Mouse (Mus musculus) bone marrow, adult 2 months (tissue): ENCODE results near the gene Myo1b. TPM values are rescaled to one million over a fixed set of nuclear protein-coding genes. Genes with fewer than 3 reads are reported as not detected.

Source experiments
- H3K27ac ChIP-seq: fragments of 200-500 bp; 2 replicates; pipeline ENCODE4 v1.5.1; 2012; ENCODE audit warnings: low read depth, mild to moderate bottlenecking, control low read depth, inconsistent platforms, low read length; ENCODE audit not compliant: control insufficient read depth, poor library complexity, insufficient read depth
- H3K4me1 ChIP-seq: fragments of 200-500 bp; 2 replicates; pipeline ENCODE4 v1.6.1; 2011; ENCODE audit warnings: low read length; ENCODE audit not compliant: control insufficient read depth, insufficient read depth
- H3K4me3 ChIP-seq: fragments of 200-500 bp; replicated peaks from 2 replicates; pipeline ENCODE3; 2011; ENCODE audit warnings: mild to moderate bottlenecking, low read depth, low read length, control low read depth; ENCODE audit not compliant: control insufficient read depth
- CTCF ChIP-seq: fragments of 200-500 bp; IDR thresholded peaks from 2 replicates; pipeline ENCODE4 v1.5.1; 2011; ENCODE audit warnings: low read length, control low read depth; ENCODE audit not compliant: control insufficient read depth, insufficient read depth
- POLR2A ChIP-seq: fragments of 200-500 bp; IDR thresholded peaks from 2 replicates; pipeline ENCODE4 v1.6.1; 2011; ENCODE audit warnings: low read depth, mild to moderate bottlenecking, control low read depth, low read length, borderline replicate concordance; ENCODE audit not compliant: control insufficient read depth
- WGBS: fragments of 180-500 bp; shearing (Covaris S2); methylation state at CpG from one replicate; pipeline ENCODE4 v1.1.7; 2018; 5-methylcytosine and 5-hydroxymethylcytosine counted together
- polyA plus RNA-seq: library from polyadenylated mRNA; stranded (reverse); fragments of >200 nt; gene quantifications from 2 replicates; pipeline ENCODE4 v1.2.4, GENCODE M21; 2011; ENCODE audit warnings: low replicate concordance; ENCODE audit not compliant: missing spikeins, insufficient read depth, insufficient read length

Myo1b gene
- polyA plus RNA-seq, 1 experiment = 5.3 TPM

DNA sequence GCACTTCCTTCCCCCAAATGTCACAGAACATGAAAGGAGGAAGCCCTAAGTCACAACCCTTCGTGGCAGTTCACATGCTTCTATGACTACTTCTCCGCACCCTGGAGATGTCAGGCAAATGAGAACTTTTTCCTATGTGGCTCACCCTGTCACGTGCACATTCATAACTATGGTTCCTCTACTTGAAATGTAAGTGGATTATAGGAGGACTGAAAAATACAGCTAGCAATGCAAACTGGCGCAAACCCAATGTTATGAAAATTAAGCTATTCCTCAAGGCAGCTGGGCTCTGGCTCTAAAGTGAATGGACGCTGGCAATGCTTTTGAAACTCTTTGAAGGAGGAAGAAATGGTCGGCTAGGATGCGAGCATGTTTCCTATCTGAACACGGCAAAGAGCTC lies 8.1 kb downstream of the Myo1b start:
- Histone ChIP-seq H3K4me3 (no peak overlapping the region), H3K27ac (no peak overlapping the region), H3K4me1 (no peaks in the 10 kb centered on the region; the same call in 1 of the 2 replicates)
- WGBS = 20% methylated on average over 8 of the region's 8 CpGs
- TF ChIP-seq POLR2A = no peak
- TF ChIP-seq CTCF = no peak

DNA sequence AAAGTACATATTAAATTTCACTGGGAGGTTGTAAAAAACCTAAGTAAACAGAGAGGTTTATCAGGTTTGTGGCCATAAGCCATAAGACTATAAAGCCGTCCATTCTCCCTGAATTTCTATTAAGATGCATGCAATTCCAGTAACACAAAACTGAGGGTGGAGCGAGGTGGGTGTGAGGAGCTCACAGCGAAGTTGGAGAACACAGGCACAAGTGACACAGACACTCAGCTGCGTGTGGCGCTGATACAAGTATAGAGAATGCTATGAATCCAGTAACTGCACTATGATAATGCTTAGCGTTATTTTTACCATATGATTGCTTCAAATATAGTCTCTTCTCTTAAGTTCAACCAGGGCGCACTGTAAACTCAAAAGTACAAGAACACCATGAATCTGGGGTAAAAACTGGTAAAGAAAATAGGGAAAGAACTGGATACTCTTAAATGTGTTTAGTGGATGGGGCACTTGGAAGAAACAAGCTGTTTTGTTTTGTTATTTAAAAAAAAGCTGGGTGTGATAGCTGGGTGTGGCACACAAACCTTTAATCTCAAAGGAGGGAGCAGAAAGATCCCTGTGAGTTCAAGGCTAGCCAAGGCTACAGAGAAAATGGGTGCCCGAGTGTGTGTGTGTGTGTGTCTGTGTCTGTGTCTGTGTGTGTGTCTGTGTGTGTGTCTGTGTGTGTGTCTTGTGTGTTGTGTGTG lies 9.5 kb downstream of the Myo1b start:
- no peak overlapping the region for H3K4me3 ChIP-seq
- TF ChIP-seq POLR2A (no peak), CTCF (no peak)
- no peak overlapping the region for H3K27ac ChIP-seq
- H3K4me1 ChIP-seq = no peaks in the 10 kb centered on the region; the same call in 1 of the 2 replicates
- 83% methylated on average over 8 of the region's 8 CpGs for WGBS

DNA sequence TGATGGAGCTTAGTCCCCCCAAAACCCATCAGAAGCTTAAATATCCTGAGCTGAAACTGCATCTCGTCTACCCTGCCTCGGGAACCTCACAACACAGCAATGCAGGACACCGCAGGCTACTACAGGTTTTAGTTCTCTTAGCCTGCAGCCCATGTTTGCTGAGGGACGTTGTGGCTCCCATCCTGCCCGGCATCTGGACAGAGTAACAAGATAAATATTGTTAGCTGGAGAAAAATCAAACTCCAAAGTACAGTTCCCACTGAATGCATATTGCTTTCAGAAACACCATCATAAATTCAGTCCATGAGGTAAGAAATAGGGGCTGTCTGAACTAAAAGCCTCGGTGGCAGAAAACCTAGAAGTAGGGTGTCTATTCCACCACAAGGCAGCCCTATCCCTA lies 10.8 kb downstream of the Myo1b start:
- 81% methylated on average over 6 of the region's 6 CpGs for WGBS
- H3K27ac ChIP-seq = no peak overlapping the region
- TF ChIP-seq POLR2A (no peak), CTCF (no peak)
- no peaks in the 10 kb centered on the region; the same call in 1 of the 2 replicates for H3K4me1 ChIP-seq
- no peak overlapping the region for H3K4me3 ChIP-seq

DNA sequence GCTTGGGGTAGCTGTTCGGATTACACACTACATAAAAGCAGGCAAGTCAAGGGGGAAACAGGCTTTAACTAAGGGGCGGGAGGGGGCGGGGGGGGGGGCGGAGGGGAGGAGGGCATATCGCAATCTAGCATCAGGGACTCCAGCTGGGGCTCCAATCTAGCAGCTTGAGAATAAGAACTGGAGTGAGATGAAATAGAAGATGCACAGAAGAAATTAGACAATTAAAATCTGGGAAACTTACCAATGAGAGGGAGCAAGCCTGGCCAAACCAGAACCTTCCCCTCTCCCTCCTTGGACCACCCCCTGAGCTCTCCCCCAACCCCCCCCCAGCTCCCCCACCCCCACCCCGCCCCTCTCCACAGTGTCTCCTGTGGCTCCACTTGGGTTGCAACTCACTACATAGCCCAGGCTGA lies 18.7 kb downstream of the Myo1b start:
- TF ChIP-seq CTCF (no peak), POLR2A (no peak)
- WGBS = 82% methylated on average over 6 of the region's 6 CpGs
- Histone ChIP-seq H3K27ac (no peak overlapping the region), H3K4me3 (no peak overlapping the region), H3K4me1 (no peaks in the 10 kb centered on the region)

DNA sequence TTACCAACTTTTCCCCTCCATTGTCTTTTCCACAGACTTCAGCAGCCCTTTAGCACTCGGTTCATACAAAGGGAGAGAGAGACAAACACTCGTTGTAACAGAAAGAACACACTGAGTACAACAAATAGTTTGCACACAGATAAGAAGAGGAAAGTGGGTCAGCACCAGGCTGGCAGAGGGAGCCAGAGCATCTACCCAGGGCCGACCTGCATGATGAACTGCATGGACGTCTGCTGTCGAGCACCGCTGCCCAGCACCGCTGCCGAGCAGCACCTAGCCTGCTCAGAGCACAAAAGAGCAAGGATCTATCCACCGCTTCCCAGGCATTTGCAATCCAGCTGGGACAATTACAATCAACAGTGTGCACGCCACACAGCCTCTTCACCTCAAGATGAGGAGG lies 19.9 kb downstream of the Myo1b start:
- H3K4me3 ChIP-seq = no peak overlapping the region
- TF ChIP-seq CTCF (no peak), POLR2A (no peak)
- 83% methylated on average over 10 of the region's 10 CpGs for WGBS
- H3K4me1 ChIP-seq = no peaks in the 10 kb centered on the region
- no peak overlapping the region for H3K27ac ChIP-seq

DNA sequence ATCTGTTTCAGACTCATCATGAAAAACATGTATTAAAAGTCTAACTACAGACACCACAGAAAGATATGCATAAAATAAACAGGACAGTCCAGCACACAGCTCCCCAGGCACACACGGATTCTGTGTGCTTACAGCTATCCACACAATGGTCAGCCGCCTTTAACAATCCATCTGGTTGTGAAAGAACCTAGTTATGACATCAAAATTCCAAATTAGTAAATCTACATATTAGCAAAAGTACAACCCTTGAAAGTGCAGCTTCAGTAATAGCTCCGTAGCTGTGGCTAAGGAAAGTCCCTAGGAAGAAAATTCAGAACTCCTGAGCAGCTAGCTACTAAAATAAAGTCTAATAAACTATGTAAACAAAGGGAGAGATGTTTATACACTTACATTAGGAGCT lies 21.1 kb downstream of the Myo1b start:
- no peak for TF ChIP-seq CTCF
- no peak for TF ChIP-seq POLR2A
- 71% methylated on average over 3 of the region's 3 CpGs for WGBS
- no peak overlapping the region for H3K4me3 ChIP-seq
- no peak overlapping the region for H3K27ac ChIP-seq
- H3K4me1 ChIP-seq = no peaks in the 10 kb centered on the region

DNA sequence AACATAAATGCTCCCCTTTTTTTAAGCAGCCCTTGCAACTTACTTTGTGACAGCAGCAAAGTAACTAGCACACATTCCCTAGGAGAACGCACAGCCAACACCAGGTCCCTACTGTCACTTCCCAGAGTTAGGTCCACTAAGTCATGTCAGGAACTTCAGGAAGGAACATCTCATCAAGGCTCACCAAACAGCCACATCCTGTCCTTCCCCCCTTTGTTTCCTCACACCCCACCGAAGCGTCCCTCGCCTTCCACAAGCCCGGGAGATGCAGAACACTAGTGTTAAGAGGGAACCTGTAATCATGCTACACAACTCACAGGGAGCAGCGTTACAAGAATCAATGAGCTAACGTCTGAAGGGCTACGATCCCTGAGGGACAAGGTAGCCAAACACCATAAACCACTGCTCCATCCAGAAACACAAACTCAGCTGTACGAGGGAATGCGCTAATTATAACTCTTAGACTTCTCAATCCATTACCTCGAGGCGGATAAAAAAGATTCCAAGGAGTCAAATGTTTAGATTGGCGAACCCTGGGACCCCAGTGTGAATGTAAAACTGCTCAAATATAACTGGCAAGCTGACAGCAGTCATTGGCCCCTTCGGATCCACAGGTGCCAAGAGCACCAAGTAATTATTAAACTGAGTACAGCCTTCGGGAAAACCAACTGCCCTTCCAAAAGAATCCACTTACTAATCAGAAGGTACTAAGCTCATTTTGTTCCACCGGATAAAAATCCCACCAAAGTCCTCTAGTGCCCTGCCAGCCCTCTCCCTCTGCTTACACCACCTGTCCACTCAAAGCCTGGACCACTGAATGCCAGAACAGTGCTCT lies 22.1 kb downstream of the Myo1b start:
- no peak overlapping the region for H3K27ac ChIP-seq
- TF ChIP-seq CTCF = no peak
- no peak for TF ChIP-seq POLR2A
- no peaks in the 10 kb centered on the region for H3K4me1 ChIP-seq
- WGBS = 59% methylated on average over 16 of the region's 16 CpGs
- no peak overlapping the region for H3K4me3 ChIP-seq

DNA sequence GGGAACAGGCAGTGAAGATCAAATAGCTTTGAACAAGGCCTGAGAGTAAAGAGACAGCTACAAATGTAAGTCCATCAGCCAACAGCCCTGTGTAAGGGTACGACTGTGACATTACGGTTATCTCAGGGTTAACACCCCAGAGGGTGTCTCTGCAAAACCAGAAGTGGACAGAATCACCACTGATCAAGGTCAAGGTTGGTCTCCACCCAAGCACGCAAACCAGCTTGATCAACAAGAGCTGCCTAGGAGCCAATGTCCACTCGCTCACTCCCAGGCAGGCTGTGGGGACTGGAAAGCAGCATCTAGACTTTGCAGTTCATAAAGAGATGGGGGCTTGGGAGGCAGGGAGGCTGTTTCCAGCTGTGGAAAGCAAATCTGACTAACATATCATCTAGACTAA lies 23.9 kb downstream of the Myo1b start:
- 87% methylated on average over 4 of the region's 4 CpGs for WGBS
- no peaks in the 10 kb centered on the region for H3K4me1 ChIP-seq
- TF ChIP-seq POLR2A = no peak
- no peak for TF ChIP-seq CTCF
- H3K27ac ChIP-seq = no peak overlapping the region
- no peak overlapping the region for H3K4me3 ChIP-seq
